Mouse (Mus musculus): ENCODE data around the gene Cubn.

DNA sequence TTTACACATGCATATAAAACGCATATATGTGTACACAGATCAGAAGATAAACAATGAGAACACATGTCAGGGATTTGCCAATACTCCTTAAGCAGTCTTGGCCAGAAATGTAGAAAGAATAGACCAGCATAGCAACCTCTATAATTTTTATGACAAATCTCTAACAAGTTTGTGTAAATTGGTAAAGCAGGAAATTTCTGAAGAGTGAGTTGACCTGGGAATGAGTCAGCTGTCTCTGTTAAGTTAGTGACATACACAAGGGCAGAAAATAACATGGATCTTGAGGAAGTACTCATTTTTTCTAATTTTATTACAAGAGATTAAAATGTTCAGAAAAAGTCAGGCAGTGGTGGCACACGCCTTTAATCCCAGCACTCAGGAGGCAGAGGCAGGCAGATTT is 34.6 kb upstream of the Cubn start:
- no peak for TF ChIP-seq CTCF (IDR thresholded peaks at IDR 0.05; ENCODE audit: extremely low read depth, insufficient read depth, insufficient read length, insufficient replicate concordance)
- no peak for TF ChIP-seq POLR2A (IDR thresholded peaks at IDR 0.05; ENCODE audit: low read depth, low read length)

Data from spleen, adult 2 months (tissue).